Mouse (Mus musculus) heart, adult 2 months (tissue): ENCODE measurements around the gene Spcs3. TPM values are rescaled to one million over a fixed set of nuclear protein-coding genes. Genes with fewer than 3 reads are reported as not detected.

Experiments
- DNase-seq, 2 experiments: peaks; one replicate each; pipeline ENCODE4 v3.0.0; 2021
- H3K27ac ChIP-seq: fragments of 200-600 bp; 2 replicates; pipeline ENCODE4 v1.8.1; 2022
- H3K27me3 ChIP-seq: fragments of 200-500 bp; 2 replicates; pipeline ENCODE4 v1.6.1; 2012; ENCODE audit warnings: mild to moderate bottlenecking, low read length, inconsistent platforms, mixed read lengths; ENCODE audit not compliant: control insufficient read depth, insufficient read depth
- H3K36me3 ChIP-seq: fragments of 200-500 bp; 2 replicates; pipeline ENCODE4 v1.6.1; 2012; ENCODE audit warnings: low read length, inconsistent platforms; ENCODE audit not compliant: control insufficient read depth, insufficient read depth
- H3K4me1 ChIP-seq: fragments of 200-500 bp; 2 replicates; pipeline ENCODE4 v1.6.1; 2011; ENCODE audit warnings: low read length; ENCODE audit not compliant: control insufficient read depth, insufficient read depth
- H3K4me3 ChIP-seq: fragments of 200-600 bp; 2 replicates; pipeline ENCODE4 v1.8.1; 2022
- H3K79me2 ChIP-seq: fragments of 200-500 bp; replicated peaks from 2 replicates; pipeline ENCODE4 v1.6.1; 2012; ENCODE audit warnings: mild to moderate bottlenecking, inconsistent platforms, low read length, moderate library complexity, mixed read lengths; ENCODE audit not compliant: control insufficient read depth, insufficient read depth
- H3K9ac ChIP-seq: fragments of 200-500 bp; 2 replicates; pipeline ENCODE4 v1.6.1; 2012; ENCODE audit warnings: low read depth, mild to moderate bottlenecking, control low read depth, inconsistent platforms, low read length, mixed read lengths
- CTCF ChIP-seq: fragments of 200-600 bp; IDR thresholded peaks from 2 replicates; pipeline ENCODE4 v1.8.1; 2022; ENCODE audit warnings: antibody characterized with exemption, mild to moderate bottlenecking, moderate library complexity
- EP300 ChIP-seq: fragments of 200-500 bp; IDR thresholded peaks from 2 replicates; pipeline ENCODE4 v1.6.1; 2011; ENCODE audit warnings: low read depth, low read length, control low read depth; ENCODE audit not compliant: insufficient read depth
- POLR2A ChIP-seq: fragments of 200-500 bp; IDR thresholded peaks from 2 replicates; pipeline ENCODE4 v1.6.1; 2011; ENCODE audit warnings: mild to moderate bottlenecking, low read depth, low read length, control low read depth; ENCODE audit not compliant: insufficient read depth
- WGBS: fragments of 180-500 bp; shearing (Covaris S2); methylation state at CpG from one replicate; pipeline ENCODE4 v1.1.7; 2018; 5-methylcytosine and 5-hydroxymethylcytosine counted together
- intact Hi-C: fragments of 180-260 bp; cut with DNase I; formaldehyde crosslinking; loops from one replicate; pipeline ENCODE4 v1.15.1; 2025
- long read RNA-seq: library from polyadenylated mRNA; stranded (forward); transcript quantifications from one replicate; pipeline ENCODE4 v2.0.0, GENCODE M21; 2021
- polyA plus RNA-seq: library from polyadenylated mRNA; depleted of rRNA; stranded (reverse); fragments of >200 nt; gene quantifications from 2 replicates; pipeline ENCODE4 v1.2.3, GENCODE M21; 2012; rRNA removed
- total RNA-seq, 2 experiments: library from RNA; stranded (reverse); gene quantifications; 2 replicates each; pipeline ENCODE4 v1.2.3; 2021

Spcs3 gene
- total RNA-seq = 10 to 100 TPM; 44.8 to 56.8 TPM
- polyA plus RNA-seq = 11.2 and 26.9 TPM in 2 replicates
- long read RNA-seq, transcript Spcs3-201 (5 exons, 3,466 nt) = major isoform, 90 of 98 reads
- long read RNA-seq, partial matches to known transcripts = 5 of 98 reads
- long read RNA-seq, other reads (novel, unspliced or antisense) = 3 of 98 reads

DNA sequence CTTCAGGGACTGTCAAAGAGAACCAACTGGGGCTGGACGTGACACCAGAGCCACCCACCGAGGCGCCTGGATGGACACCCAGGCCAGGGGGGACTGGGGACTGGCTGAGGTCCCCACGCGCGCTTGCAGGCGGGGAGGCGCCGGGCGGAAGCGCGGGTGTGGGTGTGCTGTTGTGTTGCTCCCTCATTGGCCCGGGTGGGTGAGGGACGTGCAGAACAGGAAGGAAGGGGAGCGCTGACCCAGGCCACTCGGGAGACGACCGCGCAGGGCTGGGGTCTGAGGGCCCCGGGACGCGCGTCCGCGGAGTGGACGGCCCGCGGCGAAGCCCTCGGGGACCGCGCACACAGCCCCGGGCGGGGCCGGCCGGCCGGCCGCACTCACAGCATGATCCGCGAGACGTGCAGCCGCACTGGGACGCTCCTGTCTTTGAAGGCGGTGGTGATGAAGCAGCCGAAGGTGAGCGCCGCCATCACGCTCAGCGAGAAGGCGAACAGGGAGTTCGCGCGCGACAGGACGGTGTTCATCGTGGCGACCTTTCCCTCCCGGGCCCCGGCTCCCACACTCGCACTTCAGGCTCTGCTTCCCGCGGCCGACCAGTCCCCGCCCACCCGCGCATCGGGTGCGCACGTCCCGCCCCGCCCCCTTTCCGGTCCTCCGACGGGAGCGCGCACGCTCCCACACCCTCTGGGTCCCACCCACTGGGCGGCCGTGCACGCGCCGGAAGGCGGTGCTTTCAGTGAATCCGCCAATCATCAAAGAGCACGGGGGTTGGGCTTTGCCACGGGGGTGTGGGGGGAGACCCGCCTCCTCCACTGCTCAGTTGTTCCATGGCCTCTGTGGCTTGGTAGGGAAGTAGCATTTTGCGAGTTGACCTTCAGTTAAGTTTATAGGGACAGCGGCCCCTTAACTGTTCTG is at the start of gene Spcs3, which contains the start of gene Asb5:
Gene Spcs3 (minus strand): TSS at position 617 of the 915 bp plus-strand sequence.
Gene Asb5 (plus strand): TSS at position 199 of the 915 bp plus-strand sequence.
- WGBS = under 1% methylated on average over 88 of the region's 89 CpGs
- peak; percentile 97 for DNase-seq
- Histone ChIP-seq H3K27me3 (no peaks in the 10 kb centered on the region), H3K4me1 (no peaks in the 10 kb centered on the region; the same call in 1 of the 2 replicates), H3K9ac (peak within 1 kb of the TSS; percentile 81), H3K36me3 (peaks cover 18% of the 10 kb centered on the region), H3K4me3 (peak within 1 kb of the TSS; percentile 83), H3K79me2 (no peaks in the 10 kb centered on the region), H3K27ac (peak within 1 kb of the TSS; percentile 97)
- intact Hi-C loops = loop anchor here (5.0 kb wide), 1 partner anchor 43 kb away; no protein-coding TSS in a partner anchor
- TF ChIP-seq EP300 (no peak), POLR2A (peak; percentile 71), CTCF (no peak)

DNA sequence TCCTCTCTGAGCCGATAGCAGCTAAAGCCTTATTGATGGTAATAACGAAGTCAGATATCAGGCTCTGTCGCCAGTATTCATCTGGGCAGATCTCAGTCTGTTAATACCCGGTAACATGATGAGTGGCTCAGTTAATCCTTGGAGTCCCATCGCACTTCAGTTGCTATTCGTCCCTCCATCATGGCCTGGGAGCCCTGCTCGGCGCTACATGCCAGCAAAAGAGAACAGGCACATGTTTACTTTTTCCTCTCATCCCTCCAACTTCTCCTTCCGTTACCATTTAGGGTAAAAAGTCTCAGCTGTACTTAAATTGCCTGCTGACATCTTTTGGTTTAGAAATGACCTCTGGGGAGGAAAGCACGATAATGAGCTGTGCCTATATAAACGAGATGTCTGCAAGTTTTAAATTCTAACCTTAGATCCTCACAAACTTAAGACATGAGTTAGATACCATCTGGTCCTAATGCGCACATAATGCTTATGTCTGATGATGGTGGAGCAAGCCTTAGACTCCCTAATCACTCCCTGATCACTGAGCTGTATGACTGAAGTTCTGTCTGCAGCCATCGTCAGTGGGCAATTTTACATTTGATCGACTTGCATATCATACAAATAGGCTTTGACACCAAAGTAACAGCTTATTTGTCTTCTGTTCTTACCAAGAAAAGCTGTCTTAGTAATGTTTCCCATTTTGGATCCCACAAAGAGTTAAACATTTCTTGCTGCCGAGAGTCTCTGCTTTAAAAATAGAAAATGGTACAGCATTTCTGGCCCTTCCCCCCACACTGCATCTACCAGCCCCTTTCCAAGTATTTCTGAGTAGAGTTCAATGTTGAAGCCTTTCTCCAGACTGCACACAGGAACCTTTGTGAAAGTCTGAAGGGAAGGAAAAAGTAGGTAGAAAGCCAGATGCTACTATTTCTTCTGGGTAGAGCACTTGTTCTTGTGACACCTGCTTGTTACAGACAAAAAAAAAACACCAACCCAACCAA is 41.1 kb upstream of the Spcs3 start:
- peak in 1 of 2 experiments; percentile 22 for DNase-seq
- H3K36me3 ChIP-seq = no peaks in the 10 kb centered on the region
- peak overlapping the region; percentile 45 for H3K4me3 ChIP-seq
- H3K27me3 ChIP-seq = no peaks in the 10 kb centered on the region
- 47% methylated on average over 15 of the region's 15 CpGs for WGBS
- intact Hi-C loops = loop anchor here (2.0 to 5.0 kb wide), 2 partner anchors 38 to 39 kb away; no protein-coding TSS in a partner anchor
- no peaks in the 10 kb centered on the region for H3K79me2 ChIP-seq
- H3K4me1 ChIP-seq = no peaks in the 10 kb centered on the region; the same call in 1 of the 2 replicates
- peak overlapping the region; percentile 72 for H3K9ac ChIP-seq
- TF ChIP-seq EP300 = no peak
- TF ChIP-seq POLR2A = peak; percentile 58; the same call in 1 of the 2 replicates
- peak overlapping the region; percentile 93 for H3K27ac ChIP-seq

DNA sequence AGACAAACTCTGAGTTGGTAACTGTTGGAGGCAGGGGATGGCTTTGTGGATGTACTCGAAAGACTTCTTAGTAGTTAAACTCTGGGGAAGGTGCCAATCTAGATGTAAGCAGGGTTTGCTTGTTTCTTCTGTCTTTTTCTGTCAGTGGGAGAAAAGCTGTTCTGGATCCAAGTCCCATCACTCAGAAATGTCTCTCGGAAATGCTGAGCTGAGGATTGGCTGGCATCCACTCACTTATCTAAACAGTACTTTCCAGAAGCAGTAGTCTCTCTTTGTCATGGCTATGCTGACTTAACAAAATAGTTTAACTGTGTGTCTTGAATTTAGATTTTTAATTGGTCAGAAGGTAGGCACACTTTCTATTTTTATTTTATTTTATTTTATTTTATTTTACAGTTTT is 37.4 kb upstream of the Spcs3 start:
- no peaks in the 10 kb centered on the region for H3K79me2 ChIP-seq
- WGBS = 32% methylated on average over 2 of the region's 2 CpGs
- no peak for TF ChIP-seq POLR2A
- TF ChIP-seq CTCF = no peak
- no peak for TF ChIP-seq EP300
- H3K27me3 ChIP-seq = no peaks in the 10 kb centered on the region
- H3K9ac ChIP-seq = no peak overlapping the region
- H3K4me3 ChIP-seq = no peak overlapping the region
- intact Hi-C loops = no loop called here
- DNase-seq = no peak
- no peaks in the 10 kb centered on the region; the same call in 1 of the 2 replicates for H3K4me1 ChIP-seq
- H3K36me3 ChIP-seq = no peaks in the 10 kb centered on the region
- H3K27ac ChIP-seq = no peak overlapping the region

DNA sequence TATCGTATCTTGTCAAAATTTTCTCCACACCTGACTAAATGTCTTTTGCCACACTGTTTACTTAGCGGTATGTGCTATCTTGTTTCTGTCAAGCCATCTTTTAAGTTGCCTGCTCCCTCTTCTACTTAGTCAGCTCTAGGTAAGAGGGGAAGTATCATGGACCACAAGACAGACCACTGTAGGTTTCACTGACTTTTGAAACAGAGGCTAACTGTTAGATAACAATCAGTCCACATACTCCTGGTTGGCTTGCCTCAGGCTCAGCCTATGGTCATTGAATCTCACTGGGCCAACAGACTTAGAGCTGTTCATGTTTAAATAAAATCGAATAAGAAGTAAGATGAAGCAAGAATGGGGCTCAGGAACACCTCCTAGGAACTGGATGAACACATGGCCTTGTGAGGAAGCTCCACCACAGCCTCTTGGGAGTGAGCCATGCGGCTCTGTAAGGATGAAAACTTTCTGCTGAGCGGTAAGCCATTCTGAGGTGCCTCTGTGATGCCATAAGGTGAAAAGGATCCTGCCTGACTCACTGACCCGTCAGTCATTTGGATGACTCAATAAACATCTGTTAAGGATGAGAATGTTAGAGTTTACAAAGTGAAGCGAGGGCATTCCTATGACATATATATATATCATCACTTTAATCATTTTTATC is 35.9 kb upstream of the Spcs3 start:
- 85% methylated on average over 7 of the region's 7 CpGs for WGBS
- H3K27me3 ChIP-seq = no peaks in the 10 kb centered on the region
- no peak for TF ChIP-seq EP300
- TF ChIP-seq POLR2A = no peak
- no peak for TF ChIP-seq CTCF
- H3K4me3 ChIP-seq = no peak overlapping the region
- intact Hi-C loops = no loop called here
- H3K36me3 ChIP-seq = no peaks in the 10 kb centered on the region
- H3K9ac ChIP-seq = no peak overlapping the region
- H3K27ac ChIP-seq = no peak overlapping the region
- H3K4me1 ChIP-seq = no peaks in the 10 kb centered on the region
- DNase-seq = no peak
- H3K79me2 ChIP-seq = no peaks in the 10 kb centered on the region

DNA sequence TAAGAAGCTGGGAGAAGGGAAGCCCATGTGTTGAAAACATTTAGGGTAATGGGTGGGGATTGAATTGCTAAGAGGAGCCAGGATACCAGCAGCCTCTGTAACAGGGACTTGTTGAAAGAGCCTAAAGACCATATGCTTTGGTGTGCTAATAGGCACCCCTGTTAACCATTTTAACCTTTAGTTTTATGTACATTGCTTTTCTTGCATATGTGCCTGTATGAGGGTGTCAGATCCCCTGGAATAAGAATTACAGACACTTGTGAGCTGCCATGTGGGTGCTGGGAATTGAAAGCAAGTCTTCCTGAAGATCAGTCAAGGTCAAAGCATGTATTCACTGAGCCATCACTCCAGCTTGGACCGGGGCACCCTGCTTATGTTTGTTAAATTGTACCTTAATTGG is 35.4 kb upstream of the Spcs3 start:
- Histone ChIP-seq H3K79me2 (no peaks in the 10 kb centered on the region), H3K27ac (no peak overlapping the region), H3K36me3 (no peaks in the 10 kb centered on the region), H3K4me1 (no peaks in the 10 kb centered on the region), H3K27me3 (no peaks in the 10 kb centered on the region), H3K4me3 (no peak overlapping the region), H3K9ac (no peak overlapping the region)
- DNase-seq = no peak
- WGBS = 94% methylated on average over 1 of the region's 1 CpGs
- no peak for TF ChIP-seq CTCF
- no peak for TF ChIP-seq EP300
- TF ChIP-seq POLR2A = no peak
- intact Hi-C loops = no loop called here
